Mouse (Mus musculus) right cerebral cortex, postnatal 4 days (tissue): Measurements from ENCODE around the gene Gm2004.
"Not testable (repeated sequence)": the region's sequence is repeated elsewhere in the genome, so short reads cannot be mapped to it uniquely, and the experiment has no call there.

ENCODE experiments used
- DNase-seq: peaks from one replicate; pipeline ENCODE4 v3.0.0-alpha.2; 2022

The Gm2004 gene

DNA sequence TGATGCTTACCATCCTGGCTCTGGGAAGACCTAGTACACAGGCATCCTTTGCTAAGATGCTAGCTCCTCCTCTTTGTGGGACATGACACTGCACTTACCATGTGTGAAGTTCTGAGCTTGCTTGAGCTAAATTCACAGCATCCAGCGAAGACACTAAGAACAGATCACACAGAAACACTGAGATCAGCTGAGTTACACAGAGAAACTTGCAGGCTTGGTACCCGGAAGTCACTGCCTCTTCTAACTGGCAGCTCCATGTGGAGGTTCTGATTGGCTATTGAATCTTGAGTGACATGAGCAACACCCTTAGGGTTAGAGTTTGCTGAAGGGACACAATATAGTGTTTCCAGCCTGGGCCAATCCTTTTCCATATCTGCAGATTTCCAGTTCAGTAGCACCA lies at the start of gene Gm2004:
Gm2004 (minus strand) TSS at position 101 of the 400 bp plus-strand sequence.
- DNase-seq: not testable (repeated sequence)
